ENCODE assay signal across 8 mouse cellular contexts in genomic region chr4:133278067-133278466, GRCm38 (mm10). TPM values are rescaled to one million over a fixed set of nuclear protein-coding genes. Genes with fewer than 3 reads are reported as not detected.
DNase-seq lines count a peak whose midpoint lies in the region; ATAC-seq and TF ChIP-seq lines count a peak whose summit lies in the region.

No protein-coding gene starts in this region.

- H3K27me3 ChIP-seq in heart, embryonic 15.5 days, result no peaks in the 10 kb centered on the region
- no peaks in the 10 kb centered on the region for H3K27me3 ChIP-seq in MEL (ENCODE audit: control insufficient read depth in 1 of 2, insufficient read depth in 2 of 2, low read length in 2 of 2)

- peak overlapping the region; percentile 67 for H3K4me3 ChIP-seq in heart, embryonic 15.5 days
- peak overlapping the region; percentile 55 to 99 for H3K4me3 ChIP-seq in MEL (ENCODE audit: control insufficient read depth in 1 of 2, insufficient read depth in 1 of 2, low read depth in 2 of 2, low read length in 2 of 2)
- H3K4me3 ChIP-seq in macrophage (ENCODE audit: inconsistent target), result peak overlapping the region; percentile 99

- H3K4me1 ChIP-seq in heart, embryonic 15.5 days (replicated peaks), result peaks cover 38% of the 10 kb centered on the region
- peaks cover 0 to 28% of the 10 kb centered on the region in 2 experiments; a peak in 3 of 4 replicates for H3K4me1 ChIP-seq in MEL (ENCODE audit: control insufficient read depth in 1 of 2, insufficient read depth in 2 of 2, low read length in 2 of 2)

- no peak for TF ChIP-seq CTCF in MEL (IDR thresholded peaks at IDR 0.05 in 2 of 3, conservative IDR thresholded peaks at IDR 0.05 in 1 of 3; ENCODE audit: control insufficient read depth in 1 of 3, insufficient read depth in 1 of 3, low read depth in 2 of 3, low read length in 3 of 3, poor library complexity in 1 of 3, severe bottlenecking in 1 of 3)

- peak overlapping the region; percentile 61 for H3K9ac ChIP-seq in heart, embryonic 15.5 days
- H3K9ac ChIP-seq in MEL (ENCODE audit: control insufficient read depth, low read depth, low read length, poor library complexity, severe bottlenecking), result peak overlapping the region; percentile 82

- no peak for TF ChIP-seq POLR2A in MEL (IDR thresholded peaks at IDR 0.05; ENCODE audit: control insufficient read depth in 1 of 2, insufficient read depth in 1 of 2, low read depth in 1 of 2, low read length in 2 of 2, poor library complexity in 1 of 2)

- TF ChIP-seq EP300 in MEL (IDR thresholded peaks at IDR 0.05; ENCODE audit: low read depth in 1 of 2, low read length in 2 of 2), result no peak

- H3K9me3 ChIP-seq in heart, embryonic 15.5 days (replicated peaks), result no peaks in the 10 kb centered on the region
- H3K9me3 ChIP-seq in MEL (replicated peaks; ENCODE audit: insufficient read depth, low read length), result no peaks in the 10 kb centered on the region

- intact Hi-C loops in heart, postnatal 36 days (cut with DNase I), result loop anchor here (2.0 kb wide), 1 partner anchor 61 kb away; no protein-coding TSS in a partner anchor
- intact Hi-C loops in left cerebral cortex, postnatal 25 days (cut with DNase I), result no loop called here

- peak overlapping the region; percentile 77 for H3K4me2 ChIP-seq in heart, embryonic 15.5 days

- TF ChIP-seq RAD21 in MEL (IDR thresholded peaks at IDR 0.05; ENCODE audit: low read depth, low read length), result no peak

- no peak for ATAC-seq in heart, embryonic 15.5 days (replicated peaks; ENCODE audit: insufficient number of reproducible peaks, insufficient read depth, low FRiP score, low read depth)
- ATAC-seq in granulocyte monocyte progenitor cell, adult 5-6 weeks (replicated peaks; ENCODE audit: poor library complexity, severe bottlenecking), result peak; percentile 24; the same call in 1 of the 2 replicates

- H3K79me2 ChIP-seq in MEL (ENCODE audit: control insufficient read depth, insufficient read depth, low read length, poor library complexity), result peaks cover 31% of the 10 kb centered on the region
- H3K79me2 ChIP-seq in macrophage (ENCODE audit: inconsistent target), result peaks cover 43% of the 10 kb centered on the region

- peak overlapping the region; percentile 92 for H3K27ac ChIP-seq in heart, embryonic 15.5 days
- H3K27ac ChIP-seq in MEL (ENCODE audit: control insufficient read depth, low read depth, low read length) (peak overlapping the region; percentile 87), macrophage (peak overlapping the region; percentile 80)

- no peaks in the 10 kb centered on the region for H3K36me3 ChIP-seq in heart, embryonic 15.5 days
- peaks cover 2 to 17% of the 10 kb centered on the region in 2 experiments; a peak in 3 of 4 replicates for H3K36me3 ChIP-seq in MEL (ENCODE audit: control insufficient read depth in 1 of 2, insufficient read depth in 2 of 2, low read length in 2 of 2)
- no peaks in the 10 kb centered on the region for H3K36me3 ChIP-seq in macrophage (ENCODE audit: inconsistent target)

- WGBS in heart, embryonic 15.5 days, result 19% methylated on average over 6 of the region's 6 CpGs
- WGBS in macrophage (ENCODE audit: missing documents), result 0% methylated on average over 6 of the region's 6 CpGs

- DNase-seq in heart, postnatal 36 days, result no peak
- peak; percentile 71 for DNase-seq in MEL (ENCODE audit: low read depth, low spot score)
- no peak for DNase-seq in right cerebral cortex, adult 2 months (ENCODE audit: low spot score in 2 of 2)
- DNase-seq in left cerebral cortex, postnatal 25 days (ENCODE audit: low spot score in 2 of 2), result no peak
- no peak for DNase-seq in lung, postnatal 25 days (ENCODE audit: low spot score)

TF ChIP-seq in MEL, 35 proteins besides CTCF, POLR2A, EP300 and RAD21:
- TF ChIP-seq MYC (IDR thresholded peaks at IDR 0.05; ENCODE audit: low read depth, low read length), result peak; percentile 36; the same call in 1 of the 2 replicates
- TF ChIP-seq CHD1 (IDR thresholded peaks at IDR 0.05; ENCODE audit: low read depth, low read length), result 0 out of 2 replicates have a peak, but pooled peaks have one; percentile 58
- no peak for TF ChIP-seq SIN3A (IDR thresholded peaks at IDR 0.05; ENCODE audit: low read length)
- no peak for TF ChIP-seq USF2 (IDR thresholded peaks at IDR 0.05; ENCODE audit: borderline replicate concordance in 1 of 2, insufficient read depth in 1 of 2, low read depth in 1 of 2, low read length in 2 of 2)

RNA-seq across cellular contexts. Expression of gene Tmem222, which starts 0.5 kb away (rescaled TPM):
- polyA plus RNA-seq in heart, embryonic 15.5 days (2015; fragmentation: Nextera tagmentation; extraction: Ambion mirVana), result 46.1 and 58.9 TPM in 2 replicates
- total RNA-seq in heart, postnatal 36 days (2021), result 10 to 100 TPM; 30.6 to 30.7 TPM
- 45.1 and 51.8 TPM in 2 replicates for total RNA-seq in MEL (2012; rRNA removed)
- polyA plus RNA-seq in MEL (2012; ENCODE audit: insufficient read depth in 1 of 2, insufficient read length in 2 of 2, low read depth in 1 of 2, low replicate concordance in 2 of 2, missing spikeins in 1 of 2) (10 to 100 TPM in 1 of 2 experiments, not detected in 1; 69.2 TPM), macrophage (2018) (20.5 to 42.6 TPM (median 42.2 TPM) in 3 replicates)
- total RNA-seq in granulocyte monocyte progenitor cell, adult 5-6 weeks (2014; fragmentation: Nextera tagmentation), result 52.0 and 54.1 TPM in 2 replicates
- 16.0 and 20.0 TPM in 2 replicates for total RNA-seq in granulocyte monocyte progenitor cell, adult 5-6 weeks (2017)
- 10 to 100 TPM; 13.3 to 49.1 (median 32.2) TPM for total RNA-seq in macrophage (2018; cell fraction: chromatin; rRNA removed)
- 10 to 100 TPM; 21.9 to 54.9 (median 39.7) TPM for total RNA-seq in macrophage (2018; cell fraction: cytosol; rRNA removed)
- 10 to 100 TPM; 16.4 to 50.7 (median 28.8) TPM for total RNA-seq in macrophage (2018; cell fraction: nucleus; rRNA removed)
- 10 to 100 TPM; 87.4 to 92.5 TPM for total RNA-seq in left cerebral cortex, postnatal 25 days (2021)

RNA-seq across cellular contexts. Expression of gene Sytl1, which starts 15.2 kb away (rescaled TPM):
- 0.96 and 4.9 TPM in 2 replicates for polyA plus RNA-seq in heart, embryonic 15.5 days (2015; fragmentation: Nextera tagmentation; extraction: Ambion mirVana)
- total RNA-seq in heart, postnatal 36 days (2021), result 1 to 10 TPM in 1 of 2 experiments, under 1 TPM in 1; 0.50 to 1.5 TPM
- 0.08 TPM in 1 of 2 replicates, not detected in the other for total RNA-seq in MEL (2012; rRNA removed)
- polyA plus RNA-seq in MEL (2012; ENCODE audit: insufficient read depth in 1 of 2, insufficient read length in 2 of 2, low read depth in 1 of 2, low replicate concordance in 2 of 2, missing spikeins in 1 of 2), result under 1 TPM in 1 of 2 experiments, not detected in 1; 0.31 TPM
- total RNA-seq in granulocyte monocyte progenitor cell, adult 5-6 weeks (2014; fragmentation: Nextera tagmentation), result 1.8 and 6.1 TPM in 2 replicates
- total RNA-seq in granulocyte monocyte progenitor cell, adult 5-6 weeks (2017), result 2.2 and 2.6 TPM in 2 replicates
- total RNA-seq in macrophage (2018; cell fraction: chromatin; rRNA removed), result 1 to 10 TPM in 1 of 26 experiments, under 1 TPM in 3, not detected in 22; 0.25 to 1.4 (median 0.33) TPM
- not detected for total RNA-seq in macrophage (2018; cell fraction: cytosol; rRNA removed)
- total RNA-seq in macrophage (2018; cell fraction: nucleus; rRNA removed), result under 1 TPM in 7 of 26 experiments, not detected in 19; 0.18 to 0.48 (median 0.30) TPM
- polyA plus RNA-seq in macrophage (2018), result not detected in 3 replicates
- 1 to 10 TPM in 1 of 2 experiments, under 1 TPM in 1; 0.98 to 1.2 TPM for total RNA-seq in left cerebral cortex, postnatal 25 days (2021)

RNA-seq across cellular contexts. Expression of gene Map3k6, which starts 37.4 kb away (rescaled TPM):
- 2.9 and 3.4 TPM in 2 replicates for polyA plus RNA-seq in heart, embryonic 15.5 days (2015; fragmentation: Nextera tagmentation; extraction: Ambion mirVana)
- total RNA-seq in heart, postnatal 36 days (2021), result 10 to 100 TPM; 15.5 to 20.1 TPM
- total RNA-seq in MEL (2012; rRNA removed), result 12.1 and 21.9 TPM in 2 replicates
- polyA plus RNA-seq in MEL (2012; ENCODE audit: insufficient read depth in 1 of 2, insufficient read length in 2 of 2, low read depth in 1 of 2, low replicate concordance in 2 of 2, missing spikeins in 1 of 2) (10 to 100 TPM in 1 of 2 experiments, not detected in 1; 19.1 TPM), macrophage (2018) (0.98 to 3.1 TPM (median 1.5 TPM) in 3 replicates)
- 0.19 and 2.0 TPM in 2 replicates for total RNA-seq in granulocyte monocyte progenitor cell, adult 5-6 weeks (2014; fragmentation: Nextera tagmentation)
- 3.7 and 4.1 TPM in 2 replicates for total RNA-seq in granulocyte monocyte progenitor cell, adult 5-6 weeks (2017)
- total RNA-seq in macrophage (2018; cell fraction: chromatin; rRNA removed), result 10 to 100 TPM in 18 of 26 experiments, 1 to 10 TPM in 8; 4.9 to 97.2 (median 15.8) TPM
- 1 to 10 TPM in 24 of 26 experiments, under 1 TPM in 2; 0.66 to 7.7 (median 1.9) TPM for total RNA-seq in macrophage (2018; cell fraction: cytosol; rRNA removed)
- total RNA-seq in macrophage (2018; cell fraction: nucleus; rRNA removed), result 10 to 100 TPM in 11 of 26 experiments, 1 to 10 TPM in 15; 1.5 to 28.5 (median 6.7) TPM
- 1 to 10 TPM; 4.7 to 5.3 TPM for total RNA-seq in left cerebral cortex, postnatal 25 days (2021)
